Mouse (Mus musculus) thymus, postnatal 4 days (tissue): ENCODE measurements around the gene Acsbg2.

ENCODE experiments used
- DNase-seq: peaks from one replicate; pipeline ENCODE4 v3.0.0; 2021

Acsbg2 gene

GRCm38 (mm10) chr17:56870287-56870953 is 3.8 kb downstream of the Acsbg2 start:
- DNase-seq, result no peak

- DNase-seq, result no peak
Measured at GRCm38 (mm10) chr17:56869481-56869977, 4.7 kb downstream of the Acsbg2 start.

GRCm38 (mm10) chr17:56866071-56866470 is 8.2 kb downstream of the Acsbg2 start:
- no peak for DNase-seq

GRCm38 (mm10) chr17:56861197-56861596 is 13.1 kb downstream of the Acsbg2 start:
- peak; percentile 64 for DNase-seq

GRCm38 (mm10) chr17:56858922-56859321 is 15.3 kb downstream of the Acsbg2 start:
- DNase-seq, result no peak

GRCm38 (mm10) chr17:56858216-56858615 is 16.0 kb downstream of the Acsbg2 start:
- peak; percentile 85 for DNase-seq

GRCm38 (mm10) chr17:56855421-56855820 is 18.8 kb downstream of the Acsbg2 start:
- DNase-seq, result no peak

GRCm38 (mm10) chr17:56851167-56851566 is 23.1 kb downstream of the Acsbg2 start:
- DNase-seq, result no peak

GRCm38 (mm10) chr17:56849710-56850109 is 24.5 kb downstream of the Acsbg2 start:
- no peak for DNase-seq

- DNase-seq, result no peak
Measured at GRCm38 (mm10) chr17:56848785-56849184, 25.5 kb downstream of the Acsbg2 start.

- peak; percentile 71 for DNase-seq
Measured at GRCm38 (mm10) chr17:56843678-56844077, 30.6 kb downstream of the Acsbg2 start.

GRCm38 (mm10) chr17:56842173-56842572 is 32.1 kb downstream of the Acsbg2 start:
- DNase-seq, result no peak

GRCm38 (mm10) chr17:56840524-56840923 is 33.7 kb downstream of the Acsbg2 start:
- no peak for DNase-seq

- no peak for DNase-seq
Measured at GRCm38 (mm10) chr17:56836336-56836735, 37.9 kb downstream of the Acsbg2 start.

- DNase-seq, result no peak
Measured at GRCm38 (mm10) chr17:56833381-56833780, 40.9 kb downstream of the Acsbg2 start.

GRCm38 (mm10) chr17:56832918-56833317 is 41.3 kb downstream of the Acsbg2 start:
- DNase-seq, result no peak

GRCm38 (mm10) chr17:56831111-56831816 is 43.0 kb downstream of the Acsbg2 start:
- peak; percentile 100 for DNase-seq

GRCm38 (mm10) chr17:56830411-56831110 is 43.7 kb downstream of the Acsbg2 start, which contains the start of gene Rfx2:
Gene Rfx2 (minus strand): TSS chr17:56831013.
- DNase-seq, result no peak

- DNase-seq, result peak; percentile 43
Measured at GRCm38 (mm10) chr17:56829795-56830194, 44.5 kb downstream of the Acsbg2 start.

GRCm38 (mm10) chr17:56829171-56829570 is 45.1 kb downstream of the Acsbg2 start:
- no peak for DNase-seq

- no peak for DNase-seq
Measured at GRCm38 (mm10) chr17:56826718-56827117, 47.5 kb downstream of the Acsbg2 start.

GRCm38 (mm10) chr17:56823352-56823751 is 50.9 kb downstream of the Acsbg2 start:
- DNase-seq, result no peak

- DNase-seq, result no peak
Measured at GRCm38 (mm10) chr17:56822380-56822779, 51.9 kb downstream of the Acsbg2 start.

- DNase-seq, result peak; percentile 62
Measured at GRCm38 (mm10) chr17:56819694-56820111, 54.5 kb downstream of the Acsbg2 start.
